Mouse (Mus musculus) adrenal gland, postnatal 14 days (tissue): ENCODE data around the gene Chn2. TPM values are rescaled to one million over a fixed set of nuclear protein-coding genes. Genes with fewer than 3 reads are reported as not detected.

Experiments
- DNase-seq: peaks from one replicate; pipeline ENCODE4 v3.0.0; 2021; ENCODE audit warnings: mixed read lengths
- total RNA-seq: library from RNA; stranded (reverse); gene quantifications from 2 replicates; pipeline ENCODE4 v1.2.3, GENCODE M21; 2021

The Chn2 gene
- total RNA-seq, 1 experiment from 2014 or later, result 9.9 TPM

- DNase-seq, result no peak
Measured at GRCm38 (mm10) chr6:54119461-54119860, 80.1 kb downstream of the Chn2 start.

- no peak for DNase-seq
Measured at GRCm38 (mm10) chr6:54119885-54120666, 80.7 kb downstream of the Chn2 start.

DNA sequence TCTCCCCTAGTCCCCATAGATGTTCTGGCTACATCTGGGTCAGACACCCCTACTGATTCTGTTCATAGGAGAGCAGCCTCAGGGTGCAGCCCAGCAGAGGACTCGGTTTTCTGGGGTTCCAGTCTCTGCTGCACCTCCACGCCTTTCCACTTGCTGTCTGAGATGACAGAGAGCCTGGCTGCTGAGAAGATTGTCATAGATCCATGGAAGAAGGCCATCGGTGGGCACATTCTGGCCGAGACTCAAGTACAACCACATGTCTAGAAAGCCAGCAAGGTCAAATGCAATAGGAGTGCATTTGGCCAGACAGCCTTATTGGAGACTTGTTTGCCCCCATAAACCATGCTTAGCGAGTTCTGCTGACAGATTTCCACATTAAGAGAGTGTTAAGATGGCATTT is 81.5 kb downstream of the Chn2 start:
- peak; percentile 29 for DNase-seq

DNA sequence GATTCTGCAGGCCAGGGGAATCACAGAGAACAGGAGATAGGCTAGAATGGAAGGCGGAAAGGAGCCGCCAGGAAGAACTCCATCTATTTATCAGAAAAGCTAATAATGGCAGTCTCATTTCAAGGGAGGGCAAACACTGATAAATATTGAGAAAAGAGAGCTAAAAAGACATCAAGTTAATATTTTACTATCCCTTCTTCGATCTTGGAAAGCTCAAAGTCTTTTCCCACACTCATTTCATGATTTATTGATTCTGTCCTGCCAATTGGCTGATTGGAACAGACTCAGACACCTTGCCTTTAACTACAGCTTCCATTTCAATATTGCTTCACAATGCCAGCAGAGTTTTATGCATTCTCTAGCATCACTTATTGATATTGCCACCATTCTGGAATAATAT is 85.2 kb downstream of the Chn2 start:
- no peak for DNase-seq

DNA sequence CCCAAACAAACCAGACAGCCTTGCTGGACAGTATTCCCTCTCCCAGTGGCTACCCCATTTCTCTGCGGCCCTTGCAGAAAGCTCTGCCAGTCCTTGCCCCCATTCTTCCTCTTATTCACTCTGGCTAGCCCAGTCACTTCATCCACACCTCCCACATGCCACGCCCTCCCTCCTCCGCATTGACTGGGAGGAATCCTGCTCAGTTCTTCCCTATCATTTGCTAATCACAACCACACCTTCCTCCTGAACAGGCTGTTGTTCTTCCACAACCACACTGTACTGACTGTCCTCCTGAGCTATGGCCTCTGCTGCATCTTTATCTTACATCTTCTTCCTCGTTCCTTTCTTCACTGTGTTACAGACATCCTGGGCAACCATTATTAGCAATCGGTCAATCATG is 86.2 kb downstream of the Chn2 start:
- DNase-seq, result no peak

- DNase-seq, result peak; percentile 50
Measured at GRCm38 (mm10) chr6:54126225-54126992, 87.1 kb downstream of the Chn2 start.

- DNase-seq, result peak; percentile 31
Measured at GRCm38 (mm10) chr6:54126993-54127697, 87.8 kb downstream of the Chn2 start.

GRCm38 (mm10) chr6:54128702-54129101 is 89.3 kb downstream of the Chn2 start:
- no peak for DNase-seq

DNA sequence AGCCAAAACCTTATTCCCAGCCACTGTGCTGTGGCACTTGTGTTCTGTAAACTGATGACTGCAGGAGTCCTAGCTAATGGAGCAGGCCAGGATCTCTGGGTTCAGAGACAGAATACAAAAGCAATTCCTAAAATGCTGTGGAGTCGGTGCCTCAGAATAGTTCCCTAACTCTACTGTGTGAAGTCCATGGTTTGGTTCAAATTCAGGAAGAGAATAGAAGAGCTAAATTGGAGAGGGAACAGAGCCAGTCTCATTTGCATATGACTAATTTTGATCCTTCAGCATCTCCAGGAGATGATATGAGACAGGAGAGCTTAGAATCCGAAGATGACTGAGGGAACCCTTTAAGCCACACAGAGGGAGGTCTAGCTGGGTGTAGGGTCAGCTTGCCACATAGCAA is 90.2 kb downstream of the Chn2 start:
- DNase-seq, result no peak

DNA sequence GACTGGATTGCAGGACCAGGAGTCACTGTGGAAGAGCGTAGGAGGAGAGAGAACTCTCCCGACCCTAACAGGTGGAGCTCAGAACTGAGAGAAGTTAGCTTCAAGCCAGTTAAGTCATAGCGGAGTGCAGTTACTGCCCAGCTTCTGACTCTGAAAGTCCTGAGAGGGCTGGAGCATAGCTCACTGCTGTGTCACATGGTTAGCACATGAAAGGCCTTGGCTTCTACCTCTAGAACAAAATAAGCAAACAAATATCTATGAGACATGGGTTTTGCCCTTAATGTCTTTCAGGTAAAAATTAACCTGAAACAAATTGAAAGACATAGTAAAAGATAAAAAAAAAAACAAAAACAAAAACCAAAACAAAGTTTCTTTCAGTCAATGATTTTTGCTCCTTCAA is 91.5 kb downstream of the Chn2 start:
- DNase-seq, result no peak

DNA sequence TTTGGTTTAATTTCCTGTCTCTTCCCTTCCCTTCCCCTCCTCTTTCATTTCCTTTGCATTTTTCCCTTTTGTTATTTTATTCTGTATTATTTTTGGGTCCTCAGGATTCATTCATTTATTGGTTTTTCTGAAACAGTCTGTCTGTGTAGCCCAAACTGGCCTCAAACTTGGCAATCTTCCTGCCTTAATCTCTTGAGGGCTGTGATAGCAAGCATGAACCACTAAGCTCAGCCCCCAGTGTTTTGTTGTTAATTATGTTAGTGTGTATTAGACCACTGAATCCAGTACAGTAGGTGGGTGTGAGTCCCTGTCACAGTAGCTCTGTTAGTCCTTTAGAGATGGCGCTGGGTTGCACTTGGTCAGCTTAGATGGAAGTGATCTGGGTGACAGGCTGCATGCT is 93.2 kb downstream of the Chn2 start:
- DNase-seq, result no peak

DNA sequence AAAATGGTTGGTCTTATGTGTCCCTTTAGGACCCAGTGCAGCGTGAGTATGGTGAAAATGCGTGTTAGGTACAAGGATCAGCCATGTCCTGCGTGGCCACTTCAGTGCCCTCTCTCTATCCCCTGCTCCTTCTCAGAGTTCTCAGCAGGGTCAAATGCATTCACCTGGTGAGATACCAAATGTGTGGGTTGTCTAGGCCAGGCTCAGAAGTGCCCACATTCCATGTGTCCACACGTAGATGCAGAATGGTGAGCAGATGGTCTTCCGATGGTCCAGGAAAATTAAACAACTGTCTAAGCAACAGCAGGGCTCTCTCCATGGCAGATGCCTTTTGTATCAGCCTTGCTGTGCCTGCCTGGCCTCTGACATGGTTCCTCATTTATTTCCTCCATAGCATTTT is 93.9 kb downstream of the Chn2 start:
- DNase-seq, result no peak

DNA sequence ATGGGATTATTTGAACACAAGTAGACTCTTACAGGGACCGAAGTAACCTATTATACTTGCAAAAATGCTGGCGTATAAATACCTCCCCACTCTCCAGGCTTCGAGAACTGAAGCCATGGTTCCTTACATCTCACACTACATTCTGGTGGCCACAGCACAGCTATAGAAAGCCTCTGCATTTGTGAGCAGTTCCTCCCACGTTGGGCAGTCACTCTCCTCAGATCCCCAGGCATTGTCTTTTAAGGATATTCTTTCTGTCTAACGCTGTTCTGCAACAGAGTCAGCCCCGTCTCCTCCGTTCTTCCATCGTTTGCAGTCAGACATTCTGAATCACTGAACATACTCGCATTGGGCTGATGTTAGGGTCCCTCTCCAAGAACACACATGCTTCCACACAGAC is 98.8 kb downstream of the Chn2 start:
- no peak for DNase-seq

- no peak for DNase-seq
Measured at GRCm38 (mm10) chr6:54140488-54140887, 101.1 kb downstream of the Chn2 start.

- DNase-seq, result no peak
Measured at GRCm38 (mm10) chr6:54141165-54141564, 101.8 kb downstream of the Chn2 start.

- DNase-seq, result no peak
Measured at GRCm38 (mm10) chr6:54142848-54143651, 103.7 kb downstream of the Chn2 start.

DNA sequence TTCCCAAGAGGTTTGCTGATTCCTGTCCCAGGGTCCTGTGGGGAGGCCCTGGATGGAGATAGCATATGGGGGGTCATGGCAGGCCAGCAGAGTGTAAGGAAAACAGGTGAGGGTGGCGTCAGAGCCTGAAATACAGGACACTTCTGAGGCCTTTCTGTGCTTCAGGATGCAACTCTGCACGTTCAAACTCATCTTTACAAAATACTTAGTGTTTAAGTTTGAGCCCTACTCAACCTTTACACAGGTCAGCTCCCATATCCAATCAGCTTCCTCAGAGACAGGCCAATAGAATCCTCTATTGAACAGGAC is 104.3 kb downstream of the Chn2 start:
- DNase-seq, result no peak

DNA sequence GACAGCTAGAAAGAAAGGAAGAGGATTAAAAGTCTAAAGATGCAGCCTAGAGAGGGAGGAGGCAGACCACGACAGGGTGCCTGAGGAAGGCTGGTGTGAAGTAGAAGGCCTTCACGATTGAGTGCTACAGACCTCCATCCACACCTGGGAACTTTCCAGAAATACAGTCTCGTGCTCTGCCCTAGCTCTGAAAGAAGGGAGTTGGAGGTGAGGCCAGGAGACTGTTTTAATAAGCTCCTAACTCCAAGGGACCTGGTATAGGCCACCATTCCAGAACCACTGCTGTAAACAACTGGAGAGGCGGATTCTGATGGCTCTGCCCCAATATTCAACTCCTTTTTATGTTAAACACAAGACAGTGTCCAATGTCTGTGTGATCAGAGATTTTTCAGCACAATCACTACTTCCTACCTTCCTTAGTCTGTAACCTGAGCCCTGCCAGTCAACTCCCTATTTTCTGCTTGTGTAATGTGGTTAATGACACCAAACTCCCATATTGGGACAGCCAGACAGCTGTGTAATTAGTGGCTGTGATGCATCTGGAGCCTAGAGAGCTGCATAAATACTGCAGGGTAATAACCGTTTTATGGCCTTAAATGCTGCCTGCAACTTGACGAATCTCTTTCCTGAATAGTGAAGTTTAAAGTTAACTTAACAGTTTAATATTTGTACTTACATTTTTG is 109.6 kb downstream of the Chn2 start:
- DNase-seq, result no peak

DNA sequence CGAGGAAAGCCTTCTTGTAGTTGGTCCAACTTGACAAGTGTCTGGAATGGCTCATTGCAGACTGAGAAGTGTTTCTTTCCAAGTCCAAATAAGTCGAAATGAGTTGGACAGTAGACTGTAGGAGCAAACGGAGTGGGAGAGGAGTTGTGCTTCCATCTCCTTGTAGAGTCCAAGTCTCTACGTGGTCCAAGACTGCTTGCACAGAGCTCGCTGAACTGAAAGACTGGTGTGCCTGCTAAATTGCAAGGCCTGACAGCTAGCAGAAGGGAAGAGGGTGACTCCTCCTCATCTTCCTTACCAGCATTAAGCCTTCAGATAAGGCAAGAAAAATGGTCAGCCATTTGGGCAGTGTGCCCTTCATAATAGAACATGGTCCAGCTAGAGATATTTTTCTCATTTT is 111.5 kb downstream of the Chn2 start:
- no peak for DNase-seq

DNA sequence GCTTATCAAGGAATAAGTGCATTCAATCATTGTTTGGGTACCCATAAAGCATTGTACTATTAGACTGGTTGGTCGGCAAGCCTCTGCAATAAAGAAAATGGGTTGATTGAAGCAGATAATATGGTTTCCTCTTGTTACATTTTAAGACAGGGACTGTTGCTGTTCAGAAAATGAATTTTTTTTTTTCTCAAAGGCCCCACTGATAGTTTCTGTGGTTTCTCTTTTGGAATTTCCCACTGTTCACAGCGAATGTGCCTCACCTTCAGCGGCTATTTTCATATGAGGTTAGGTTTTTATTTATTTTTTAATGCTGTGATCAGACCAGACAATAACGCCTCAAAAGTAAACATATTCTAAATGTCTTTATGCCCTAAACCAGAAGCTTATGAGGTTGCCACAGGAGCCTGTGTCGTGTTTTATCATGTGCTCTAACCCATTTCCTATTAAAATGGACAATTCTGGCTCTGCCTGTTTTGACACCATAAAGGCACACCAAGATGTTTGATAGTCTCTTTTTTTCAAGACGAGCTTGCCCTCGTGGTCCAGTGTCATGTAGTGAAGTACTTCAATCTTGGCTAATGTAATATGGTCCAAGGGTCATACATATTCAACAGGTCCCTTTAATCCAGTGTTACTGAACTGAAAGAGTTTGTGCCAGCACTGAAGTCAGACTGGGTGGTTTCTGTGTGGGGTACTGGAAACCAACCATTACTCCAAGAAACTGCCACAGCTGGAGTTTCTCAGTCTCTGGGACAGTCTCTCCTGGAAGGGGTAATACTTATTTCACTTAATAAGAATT is 112.3 kb downstream of the Chn2 start:
- no peak for DNase-seq

DNA sequence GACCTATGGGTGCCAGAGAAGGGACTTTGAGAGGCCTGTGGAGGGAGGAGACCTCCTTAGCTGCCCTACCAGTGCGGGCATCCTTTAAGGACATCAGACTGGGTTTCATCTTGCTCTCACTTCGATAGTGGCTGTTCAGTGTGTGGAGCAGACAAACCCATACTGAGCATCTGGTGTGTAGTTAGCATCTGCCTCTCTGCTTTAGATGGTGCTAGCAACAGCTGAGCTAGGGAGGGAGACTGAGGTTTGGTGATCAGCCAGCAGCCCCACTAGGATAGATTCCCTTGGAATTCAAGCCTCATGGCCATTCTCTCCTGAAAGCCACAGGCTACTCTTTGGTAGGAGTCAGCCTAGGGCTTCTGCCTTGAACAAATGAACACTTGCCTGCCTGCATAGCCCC is 117.7 kb downstream of the Chn2 start:
- DNase-seq, result no peak
